Mouse (Mus musculus) left cerebral cortex, adult 18-20 months (tissue): Measurements from ENCODE around the gene Zfp760. TPM values are rescaled to one million over a fixed set of nuclear protein-coding genes. Genes with fewer than 3 reads are reported as not detected.
"Not testable (repeated sequence)": the region's sequence is repeated elsewhere in the genome, so short reads cannot be mapped to it uniquely, and the experiment has no call there.

Source experiments
- DNase-seq, 2 experiments: peaks; one replicate each; pipeline ENCODE4 v3.0.0; 2021 to 2022; ENCODE audit warnings: low spot score in 2 of 2, mixed read lengths in 1 of 2
- long read RNA-seq, 2 experiments: library from polyadenylated mRNA; stranded (forward); transcript quantifications; one replicate each; pipeline ENCODE4 v2.0.0; 2021
- total RNA-seq, 2 experiments: library from RNA; stranded (reverse); gene quantifications; 2 replicates each; pipeline ENCODE4 v1.2.3; 2021

Zfp760 gene
- total RNA-seq = 1 to 10 TPM; 7.3 to 7.6 TPM
- long read RNA-seq, experiment 1, full-length matches to known transcripts = 1 of 4 reads
- long read RNA-seq, experiment 1, partial matches to known transcripts = 0 of 4 reads
- long read RNA-seq, experiment 1, other reads (novel, unspliced or antisense) = 3 of 4 reads
- long read RNA-seq, experiment 2, partial matches to known transcripts = 0 of 6 reads
- long read RNA-seq, experiment 2, other reads (novel, unspliced or antisense) = 6 of 6 reads

DNA sequence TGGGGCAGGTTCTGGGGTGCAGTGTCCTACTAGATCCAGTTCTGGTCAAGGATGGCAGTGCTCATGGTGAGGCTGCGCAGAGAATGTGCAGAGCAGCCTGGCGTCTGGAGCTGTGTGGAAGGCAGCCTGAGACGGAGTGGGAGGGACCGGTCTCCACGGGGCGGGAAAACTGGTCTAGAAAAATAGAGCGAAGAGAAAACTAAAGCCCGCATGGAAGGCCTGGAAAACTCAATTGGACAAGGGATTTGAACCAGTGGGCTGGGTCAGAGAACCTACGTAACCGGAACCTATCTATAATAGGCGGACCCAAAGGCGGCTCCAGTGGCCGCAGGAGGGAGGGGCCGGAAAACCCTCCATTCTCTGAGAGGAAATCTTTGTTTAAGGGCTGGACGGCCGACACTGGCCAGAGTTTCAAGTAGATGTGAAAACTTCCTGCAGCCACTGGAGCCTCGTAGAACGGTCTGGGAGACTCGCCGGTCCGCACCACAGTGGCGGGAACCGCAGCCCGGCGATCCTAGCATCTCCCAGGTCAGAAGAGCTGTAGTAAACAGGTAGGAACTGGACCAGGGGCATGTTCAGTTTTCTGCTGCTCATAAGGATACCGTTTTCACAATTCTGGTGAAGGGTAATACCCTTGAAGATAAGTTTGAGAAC is at the start of gene Zfp760:
Zfp760 (plus strand) TSS at position 399 of the 654 bp plus-strand sequence.
- DNase-seq = peak; percentile 74

DNA sequence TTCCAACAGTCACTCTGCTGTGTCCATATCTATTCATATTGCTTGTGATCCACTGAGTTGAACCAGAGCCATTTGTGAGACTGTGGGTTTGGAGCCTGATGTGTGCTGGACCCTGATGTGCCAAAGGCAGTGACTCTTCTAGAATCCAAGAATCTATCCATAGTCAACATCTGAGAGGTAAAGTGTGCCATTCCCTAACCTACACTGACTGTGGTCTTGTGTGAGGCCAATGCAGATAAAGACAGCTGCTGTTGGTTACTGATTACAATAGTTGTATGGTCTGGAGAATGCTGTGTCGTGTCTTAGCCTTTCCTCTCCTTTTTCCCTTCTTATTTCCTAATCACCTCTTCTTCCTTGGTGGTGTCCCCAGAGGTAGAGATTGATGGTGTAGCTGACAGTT is 28.7 kb upstream of the Zfp760 start:
- DNase-seq = not testable (repeated sequence)

DNA sequence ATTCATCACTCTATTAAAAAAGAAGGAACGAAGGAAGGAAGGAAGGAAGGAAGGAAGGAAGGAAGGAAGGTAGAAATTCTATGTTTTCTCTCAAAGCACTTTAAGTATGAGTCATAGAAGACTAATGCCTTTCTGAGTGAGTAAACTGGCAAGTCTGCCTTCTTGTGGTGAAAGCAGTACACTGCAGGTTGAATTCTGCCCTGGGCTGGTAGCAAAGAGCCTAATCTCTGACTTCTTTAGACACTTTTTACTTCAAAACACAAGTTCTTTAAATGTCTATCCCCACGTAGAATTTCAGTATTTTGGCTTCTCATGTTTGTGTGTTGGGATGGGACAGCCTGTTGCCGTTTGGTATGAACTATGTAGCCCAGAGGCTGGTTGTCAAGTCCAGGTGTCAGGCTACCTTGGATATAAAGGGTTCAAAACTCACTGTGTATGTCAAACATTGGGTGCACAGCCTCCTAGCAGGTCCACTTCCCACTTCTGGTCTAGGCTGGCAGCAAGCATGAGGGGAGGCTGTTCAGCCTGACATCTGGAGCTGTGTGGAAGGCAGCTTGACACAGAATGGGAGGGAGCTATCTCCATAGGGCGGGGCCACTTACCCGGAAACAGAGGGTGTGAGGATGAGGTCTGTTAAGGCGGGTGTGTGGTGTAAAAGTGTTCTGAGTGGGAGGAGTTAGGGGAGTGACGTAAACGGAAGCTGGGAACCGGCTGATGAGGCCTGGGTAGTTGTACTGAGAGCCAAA is 28.1 kb upstream of the Zfp760 start:
- DNase-seq = peak; percentile 72 to 75

DNA sequence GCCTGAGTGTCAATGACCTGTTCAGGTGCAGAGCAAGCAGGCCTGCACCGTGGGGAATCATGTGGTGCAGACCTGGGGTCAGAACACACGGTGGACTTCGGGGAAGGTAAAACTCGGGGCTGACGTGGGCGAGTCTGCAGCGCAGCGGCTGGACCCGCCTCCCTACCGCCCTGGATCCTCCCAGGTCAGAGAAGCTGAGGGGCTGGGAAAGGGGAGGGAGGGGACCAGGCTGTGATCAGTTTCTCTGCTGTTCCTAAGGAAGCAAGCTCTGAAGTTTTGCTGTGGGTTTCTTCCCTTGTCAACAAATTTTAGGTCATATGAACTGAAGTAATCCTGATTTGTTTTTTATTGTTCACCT is 27.5 kb upstream of the Zfp760 start:
- DNase-seq = not testable (repeated sequence)

GRCm38 (mm10) chr17:21691560-21691959 is 16.0 kb upstream of the Zfp760 start, which contains the start of gene Gm10226:
Gene Gm10226, plus strand, starts transcription at chr17:21691860.
- no peak for DNase-seq

- no peak for DNase-seq
Observed at GRCm38 (mm10) chr17:21693342-21693741, 14.2 kb upstream of the Zfp760 start.

- DNase-seq = no peak
Observed at GRCm38 (mm10) chr17:21696073-21696472, 11.5 kb upstream of the Zfp760 start.

DNA sequence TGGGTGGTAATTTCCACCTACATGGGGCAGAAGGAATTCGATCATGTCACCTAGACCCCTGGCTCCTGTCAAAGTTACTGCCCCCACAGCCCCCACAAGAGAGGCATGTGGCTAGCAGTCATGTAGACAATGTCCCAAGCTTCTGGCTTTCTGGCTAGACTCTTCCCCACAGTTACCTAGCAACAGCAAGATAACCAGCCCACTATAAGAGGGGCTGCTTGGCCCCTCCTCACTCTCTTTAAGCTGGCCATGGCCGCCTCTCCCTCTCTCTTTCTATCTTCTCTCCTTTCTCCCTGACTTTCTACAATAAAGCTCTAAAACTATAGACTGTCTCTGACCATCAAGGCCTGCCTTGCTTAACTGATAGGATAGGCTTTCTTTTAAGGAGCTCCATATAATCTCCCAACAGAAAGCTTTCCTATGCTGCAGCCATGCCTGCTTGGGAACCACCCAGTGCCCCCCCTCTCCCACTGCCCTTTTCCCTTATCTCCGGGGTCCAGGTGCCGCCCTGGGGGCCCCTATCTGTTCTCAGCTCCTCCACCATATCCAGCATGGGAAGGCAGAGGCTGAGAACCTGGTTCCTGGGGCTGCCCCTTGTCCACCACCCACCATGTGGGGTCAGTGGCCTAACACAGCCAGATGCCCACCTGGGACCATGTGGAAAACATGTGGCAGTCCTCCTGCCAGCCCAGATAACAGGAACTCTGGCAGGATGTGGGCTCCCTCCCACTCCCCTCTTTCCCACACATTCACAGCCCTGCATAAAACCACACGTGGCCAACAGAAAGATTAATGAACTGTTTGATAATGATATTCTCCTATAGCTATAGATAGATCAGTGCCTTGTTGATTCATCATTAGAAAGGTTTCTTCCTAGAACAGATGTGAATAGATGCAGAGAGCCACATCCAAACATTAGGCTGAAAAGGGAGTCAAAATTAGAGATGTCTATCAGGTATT is 5.0 kb upstream of the Zfp760 start:
- no peak for DNase-seq

DNA sequence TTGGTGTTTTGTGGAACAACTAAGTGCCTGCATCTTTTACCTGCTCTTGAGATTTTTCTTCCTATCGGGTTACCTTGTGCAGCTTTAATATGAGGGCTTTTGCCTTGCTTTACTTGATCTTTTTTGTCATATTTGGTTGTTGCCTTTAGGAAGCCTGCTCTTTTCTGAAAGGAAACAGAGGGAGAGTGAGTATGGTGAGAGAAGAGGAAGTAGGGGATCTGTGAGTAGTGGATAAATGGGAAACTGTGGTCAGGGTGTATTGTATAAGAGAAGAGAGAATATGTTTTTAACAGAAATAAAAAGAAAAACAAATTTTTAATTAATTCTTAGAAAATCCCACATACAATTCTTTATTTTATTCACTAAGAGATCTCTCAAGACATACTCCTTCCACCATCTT is 4.1 kb upstream of the Zfp760 start:
- no peak for DNase-seq

- no peak for DNase-seq
Observed at GRCm38 (mm10) chr17:21708401-21708800, 860 bp downstream of the Zfp760 start.

DNA sequence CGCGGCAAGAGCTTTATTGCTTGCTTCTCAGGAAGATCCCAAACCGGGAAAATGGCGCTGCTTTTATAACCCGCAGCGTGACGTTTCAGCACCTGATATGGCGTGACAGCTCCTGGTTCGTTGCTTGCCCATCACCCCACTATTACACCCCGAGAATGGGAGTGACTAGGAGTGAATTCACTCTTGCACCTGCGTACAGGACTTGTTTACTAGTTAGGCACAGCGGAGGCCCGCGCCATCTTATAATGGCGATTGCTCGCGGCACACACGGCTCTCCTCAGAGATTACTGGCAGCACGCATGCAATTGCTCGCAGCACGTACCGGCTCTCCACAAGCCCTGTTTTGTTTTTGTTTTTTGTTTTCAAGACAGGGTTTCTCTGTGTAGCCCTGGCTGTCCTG is 23.0 kb downstream of the Zfp760 start, which contains the start of gene Zfp229:
Zfp229 (plus strand) TSS at position 301 of the 400 bp plus-strand sequence.
- not testable (repeated sequence) for DNase-seq

DNA sequence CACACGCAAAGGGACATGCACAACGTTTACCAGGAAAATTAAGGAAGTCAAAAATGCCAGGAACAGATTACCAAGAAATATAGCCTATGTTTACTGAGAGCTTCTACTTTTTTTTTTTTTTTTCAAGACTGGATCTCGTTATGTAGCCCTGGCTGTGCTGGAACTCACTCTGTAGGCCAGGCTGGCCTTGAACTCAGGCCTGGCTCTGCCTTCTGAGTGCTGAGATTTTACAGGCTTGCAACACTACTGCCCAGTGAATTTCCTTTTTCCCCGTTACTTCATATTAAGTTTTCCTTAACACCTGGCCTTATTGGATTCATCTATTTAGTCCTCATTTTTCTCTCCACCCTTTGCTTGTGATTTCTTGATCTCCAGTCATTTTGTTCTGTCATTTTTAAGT is 25.5 kb downstream of the Zfp760 start:
- DNase-seq = no peak

DNA sequence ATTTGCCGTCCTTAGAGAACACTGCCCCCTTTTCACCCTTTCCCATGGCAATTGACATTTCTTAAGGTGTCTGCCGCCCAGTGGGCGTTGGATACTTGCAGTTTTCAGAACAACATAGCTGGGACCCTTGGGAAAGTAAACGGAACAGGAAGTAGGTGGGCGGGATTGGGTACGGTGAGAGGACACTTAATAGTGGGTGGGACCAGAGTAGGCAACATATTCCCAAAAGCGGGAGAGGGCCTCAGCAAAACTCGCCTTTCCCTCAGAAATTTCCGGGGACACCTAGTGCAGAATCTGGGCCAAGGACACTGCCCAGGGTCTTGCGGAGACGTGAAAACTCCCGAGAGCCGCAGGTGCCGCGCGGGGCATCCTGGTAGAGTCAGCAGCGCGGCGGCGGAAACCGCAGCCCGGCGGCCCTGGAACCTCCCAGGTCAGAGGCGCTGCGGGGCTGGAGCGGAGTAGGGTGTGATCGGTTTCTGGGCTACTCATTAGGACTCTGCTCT is 26.0 kb downstream of the Zfp760 start:
- peak; percentile 13 to 28 for DNase-seq

DNA sequence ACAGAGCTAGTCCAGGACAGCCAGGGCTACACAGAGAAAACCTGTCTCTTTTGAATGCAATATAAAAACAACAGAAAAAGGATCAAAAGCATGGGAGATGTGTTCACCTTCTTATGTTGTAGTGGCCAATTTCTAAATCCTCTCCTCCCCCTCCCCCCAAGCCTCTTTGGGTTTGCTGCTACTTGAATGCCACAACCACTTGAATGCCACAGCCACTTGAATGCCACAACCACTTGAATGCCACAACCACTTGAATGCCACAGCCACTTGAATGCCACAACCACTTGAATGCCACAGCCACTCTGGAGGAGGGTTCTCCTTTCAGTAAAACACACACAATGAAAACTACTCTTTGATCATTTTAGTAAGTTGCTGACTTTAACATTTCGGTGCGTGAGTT is 45.2 kb downstream of the Zfp760 start:
- DNase-seq = no peak

DNA sequence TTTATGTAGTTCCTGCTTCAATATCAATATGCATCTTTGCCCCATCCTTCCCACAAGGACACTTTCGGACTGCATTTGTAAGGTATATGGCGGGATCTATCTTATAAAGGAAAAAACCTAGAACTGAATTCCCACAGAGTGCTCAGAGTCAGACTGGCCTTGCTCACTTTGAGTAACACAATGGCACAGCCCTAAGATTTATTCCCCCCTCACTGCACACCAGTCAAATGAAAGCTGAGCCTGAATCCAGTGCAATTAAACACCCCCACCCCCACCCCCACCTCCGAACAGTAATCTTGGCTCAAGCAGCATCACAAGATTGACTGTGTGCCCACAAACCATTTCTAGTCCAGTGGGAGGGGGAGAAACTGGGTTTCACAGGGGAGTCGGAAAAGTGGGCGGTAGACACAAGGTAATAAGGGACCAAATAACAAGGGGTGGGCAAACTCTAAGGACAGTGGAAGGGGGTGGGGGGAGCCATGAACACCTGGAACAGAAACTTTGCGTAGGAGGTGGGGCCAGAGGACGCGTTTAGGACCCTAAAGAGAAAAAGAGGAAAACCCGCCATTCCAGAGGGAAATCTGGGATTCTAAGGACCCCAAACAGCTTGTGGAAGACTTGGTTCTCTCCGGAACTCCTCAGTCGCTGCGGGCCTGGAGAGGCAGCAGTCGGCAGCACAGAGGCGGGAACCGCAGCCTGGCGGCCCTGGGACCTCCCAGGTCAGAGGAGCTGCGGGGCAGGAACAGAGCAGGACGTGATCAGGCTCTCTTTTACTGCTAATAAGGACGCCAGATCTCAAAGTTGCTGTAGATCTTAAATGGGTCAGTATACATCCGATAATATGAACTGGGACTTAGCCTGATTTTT is 46.0 kb downstream of the Zfp760 start:
- DNase-seq = no peak

DNA sequence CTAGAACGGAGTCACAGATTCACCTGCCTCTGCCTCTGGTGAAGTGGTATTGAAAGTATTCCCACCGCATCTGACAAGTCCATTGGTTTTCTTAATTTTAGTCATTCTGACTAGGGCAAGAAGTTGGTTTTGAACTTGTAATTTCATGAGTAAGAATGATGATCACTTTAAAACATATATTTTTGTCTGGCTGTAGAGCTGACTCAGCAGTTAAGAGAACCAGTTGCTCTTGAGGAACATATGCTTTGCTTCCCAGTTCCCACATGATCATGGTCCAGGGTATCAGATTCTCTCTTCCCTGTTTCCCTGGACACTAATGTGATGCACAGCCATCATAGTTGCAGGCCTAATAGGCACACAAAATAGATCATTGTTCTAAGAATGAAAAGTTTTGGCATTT is 62.8 kb downstream of the Zfp760 start:
- DNase-seq = no peak
